Mouse (Mus musculus): Measurements from ENCODE around the gene Prl8a9.

DNA sequence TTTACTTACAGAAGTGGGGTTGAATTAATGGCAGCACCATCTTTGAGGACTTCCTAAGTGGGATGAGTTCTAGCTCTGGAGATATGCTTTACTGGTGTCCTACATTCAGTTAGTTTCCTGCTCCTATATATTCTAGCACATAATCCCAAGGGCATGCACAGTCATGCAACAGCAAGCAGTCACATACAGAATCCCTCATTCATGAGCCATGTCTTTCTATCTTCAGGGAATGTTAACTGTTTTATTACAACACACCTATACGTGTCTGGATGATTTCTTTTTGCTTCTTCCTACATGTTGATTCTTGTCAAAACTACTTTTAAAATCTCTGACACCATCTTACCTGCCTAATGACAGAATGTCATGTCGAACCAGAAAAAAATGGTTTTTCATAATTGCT is 17.7 kb upstream of the Prl8a9 start, which contains the start of gene Prl8a1:
- no peak for TF ChIP-seq CTCF (IDR thresholded peaks at IDR 0.05; ENCODE audit: low read depth, low read length)
- no peak for TF ChIP-seq POLR2A (IDR thresholded peaks at IDR 0.05; ENCODE audit: extremely low read depth, insufficient read depth, low read length)

Data from liver, adult 2 months (tissue).